Mouse (Mus musculus): ENCODE measurements around the gene Rps6ka2. TPM values are rescaled to one million over a fixed set of nuclear protein-coding genes. Genes with fewer than 3 reads are reported as not detected.
"Not testable (repeated sequence)": the region's sequence is repeated elsewhere in the genome, so short reads cannot be mapped to it uniquely, and the experiment has no call there.

Rps6ka2 gene
- polyA plus RNA-seq, 1 experiment from 2014 or later = 24.2 TPM

DNA sequence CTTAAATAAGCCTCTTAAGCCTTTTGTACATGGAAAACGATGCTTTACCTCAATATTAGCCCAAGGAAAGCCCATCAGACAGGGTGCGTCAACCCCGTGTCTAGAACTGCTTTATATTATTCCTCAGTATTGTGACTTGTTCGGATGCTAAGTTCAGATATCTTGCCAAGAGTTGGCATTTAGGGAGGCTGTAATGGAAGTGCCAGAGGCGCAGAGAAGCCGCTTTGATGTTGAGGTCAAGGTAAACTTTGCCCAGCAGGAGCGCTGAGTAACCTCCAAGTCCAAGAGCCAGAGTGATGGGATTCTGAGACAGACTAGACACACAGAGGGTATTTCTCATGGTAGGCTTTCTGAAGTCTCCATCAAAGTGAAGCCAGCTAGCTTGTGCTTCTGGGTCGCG is 109.3 kb downstream of the Rps6ka2 start:
- Histone ChIP-seq H3K27me3 (ENCODE audit: control insufficient read depth, insufficient read depth, low read length) (no peaks in the 10 kb centered on the region), H3K4me1 (ENCODE audit: control insufficient read depth, insufficient read depth, low read length) (peaks cover 20% of the 10 kb centered on the region), H3K9ac (ENCODE audit: low read length) (no peak overlapping the region), H3K4me3 (ENCODE audit: low read length) (no peak overlapping the region), H3K4me2 (ENCODE audit: low read depth, low read length) (no peak overlapping the region), H3K27ac (ENCODE audit: low read length) (no peak overlapping the region), H3K9me3 (replicated peaks; ENCODE audit: control insufficient read depth, low read length) (no peaks in the 10 kb centered on the region), H3K36me3 (ENCODE audit: control insufficient read depth, insufficient read depth) (peaks cover 19% of the 10 kb centered on the region; the same call in 1 of the 2 replicates)
- no peak for ATAC-seq (replicated peaks; ENCODE audit: extremely low read depth, insufficient read depth, low FRiP score)
- 92% methylated on average over 9 of the region's 9 CpGs for WGBS

DNA sequence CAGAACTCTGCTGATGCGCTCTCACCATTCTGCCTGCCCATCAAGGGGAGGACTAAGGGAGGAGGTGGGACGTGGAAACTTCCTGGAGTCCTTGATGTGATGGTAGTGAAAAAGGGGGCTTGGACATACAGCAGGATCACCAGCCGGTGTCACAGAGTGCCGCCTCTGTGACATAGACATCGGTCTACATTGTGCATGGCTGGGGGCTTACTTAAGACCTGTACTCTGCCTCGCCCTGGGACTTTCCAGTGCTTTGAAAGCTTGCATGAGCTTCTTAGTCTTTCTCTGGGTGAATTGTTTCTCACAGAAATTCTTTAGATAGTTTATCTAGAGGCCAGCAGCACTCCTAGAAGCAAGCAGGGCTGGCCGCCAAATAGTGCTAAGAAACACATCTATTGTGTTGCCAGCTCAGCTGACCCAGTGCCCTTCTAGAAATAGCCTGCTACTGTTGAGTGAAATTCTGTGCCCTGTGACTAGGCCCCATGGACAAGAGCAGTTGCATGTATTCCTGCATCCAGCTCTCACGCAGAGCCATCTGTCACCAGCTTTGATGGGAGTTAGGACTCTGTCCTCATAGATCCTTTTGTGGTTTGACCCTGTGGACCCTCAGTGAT is 114.5 kb downstream of the Rps6ka2 start:
- peaks cover 4% of the 10 kb centered on the region; the same call in 1 of the 2 replicates for H3K36me3 ChIP-seq (ENCODE audit: control insufficient read depth, insufficient read depth)
- peaks cover 45% of the 10 kb centered on the region for H3K4me1 ChIP-seq (ENCODE audit: control insufficient read depth, insufficient read depth, low read length)
- H3K9ac ChIP-seq (ENCODE audit: low read length) = peak overlapping the region; percentile 44
- no peaks in the 10 kb centered on the region for H3K27me3 ChIP-seq (ENCODE audit: control insufficient read depth, insufficient read depth, low read length)
- no peak overlapping the region for H3K4me3 ChIP-seq (ENCODE audit: low read length)
- no peaks in the 10 kb centered on the region for H3K9me3 ChIP-seq (replicated peaks; ENCODE audit: control insufficient read depth, low read length)
- H3K27ac ChIP-seq (ENCODE audit: low read length) = peak overlapping the region; percentile 98
- WGBS = 16% methylated on average over 8 of the region's 8 CpGs
- peak; percentile 90 for ATAC-seq (replicated peaks; ENCODE audit: extremely low read depth, insufficient read depth, low FRiP score)
- H3K4me2 ChIP-seq (ENCODE audit: low read depth, low read length) = peak overlapping the region; percentile 28; the same call in 1 of the 2 replicates

DNA sequence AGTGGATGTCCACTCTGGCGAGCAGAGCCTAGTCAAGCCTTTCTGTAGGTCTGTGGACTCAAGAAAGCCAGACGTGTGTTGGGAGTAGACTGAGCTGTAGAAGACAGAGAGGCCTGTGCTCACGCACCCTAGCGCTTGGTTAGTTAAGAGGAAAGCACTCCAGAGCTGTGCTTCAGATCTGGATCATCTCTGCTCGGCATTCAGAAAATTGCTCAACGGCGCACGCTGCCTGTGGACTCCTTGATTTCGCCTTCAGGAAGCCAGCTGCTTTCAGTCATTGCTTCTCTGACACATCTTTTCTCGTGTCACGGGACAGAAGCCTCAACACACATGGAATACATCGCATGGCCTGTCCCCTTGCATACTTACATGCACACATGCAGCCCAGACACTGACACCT is 115.4 kb downstream of the Rps6ka2 start:
- Histone ChIP-seq H3K9me3 (replicated peaks; ENCODE audit: control insufficient read depth, low read length) (no peaks in the 10 kb centered on the region), H3K36me3 (ENCODE audit: control insufficient read depth, insufficient read depth) (peaks cover 3% of the 10 kb centered on the region; the same call in 1 of the 2 replicates), H3K27ac (ENCODE audit: low read length) (peak overlapping the region; percentile 98), H3K9ac (ENCODE audit: low read length) (no peak overlapping the region), H3K27me3 (ENCODE audit: control insufficient read depth, insufficient read depth, low read length) (no peaks in the 10 kb centered on the region), H3K4me1 (ENCODE audit: control insufficient read depth, insufficient read depth, low read length) (peaks cover 45% of the 10 kb centered on the region), H3K4me2 (ENCODE audit: low read depth, low read length) (no peak overlapping the region), H3K4me3 (ENCODE audit: low read length) (no peak overlapping the region)
- 52% methylated on average over 12 of the region's 12 CpGs for WGBS
- no peak for ATAC-seq (replicated peaks; ENCODE audit: extremely low read depth, insufficient read depth, low FRiP score)

DNA sequence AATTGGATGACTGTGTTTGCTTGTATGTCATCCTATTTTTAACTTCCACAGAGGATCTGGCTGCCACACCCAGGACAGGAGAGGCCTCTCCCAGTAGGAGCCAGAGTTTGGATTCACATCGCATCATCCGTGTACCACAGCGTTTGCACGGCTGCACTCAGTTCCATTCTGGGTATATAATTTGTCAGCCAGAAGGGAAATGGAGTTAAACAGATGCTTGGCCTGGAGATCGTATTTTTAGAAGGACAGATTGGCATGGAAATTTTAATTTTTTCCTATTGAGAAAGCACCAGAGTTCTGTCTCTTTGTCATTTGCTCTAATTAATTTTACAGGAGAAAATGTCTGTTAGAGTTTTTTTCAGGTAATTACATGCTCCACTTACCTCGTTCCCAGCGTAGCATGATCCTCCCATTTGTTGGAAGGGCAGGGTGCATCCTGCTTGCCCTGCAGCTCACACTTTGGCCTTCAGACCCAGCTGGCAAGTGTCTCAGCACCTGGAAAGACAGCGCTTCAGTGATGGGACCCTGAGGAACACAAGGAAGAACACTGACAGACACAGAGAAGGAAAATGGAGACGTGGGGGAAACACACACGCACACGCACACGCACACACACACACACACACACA is 116.6 kb downstream of the Rps6ka2 start:
- Histone ChIP-seq H3K4me1 (ENCODE audit: control insufficient read depth, insufficient read depth, low read length) (peaks cover 45% of the 10 kb centered on the region), H3K4me3 (ENCODE audit: low read length) (no peak overlapping the region), H3K4me2 (ENCODE audit: low read depth, low read length) (no peak overlapping the region), H3K27ac (ENCODE audit: low read length) (peak overlapping the region; percentile 38), H3K27me3 (ENCODE audit: control insufficient read depth, insufficient read depth, low read length) (no peaks in the 10 kb centered on the region), H3K9ac (ENCODE audit: low read length) (no peak overlapping the region), H3K36me3 (ENCODE audit: control insufficient read depth, insufficient read depth) (peaks cover 3% of the 10 kb centered on the region; the same call in 1 of the 2 replicates), H3K9me3 (replicated peaks; ENCODE audit: control insufficient read depth, low read length) (no peaks in the 10 kb centered on the region)
- no peak for ATAC-seq (replicated peaks; ENCODE audit: extremely low read depth, insufficient read depth, low FRiP score)
- 71% methylated on average over 12 of the region's 12 CpGs for WGBS

DNA sequence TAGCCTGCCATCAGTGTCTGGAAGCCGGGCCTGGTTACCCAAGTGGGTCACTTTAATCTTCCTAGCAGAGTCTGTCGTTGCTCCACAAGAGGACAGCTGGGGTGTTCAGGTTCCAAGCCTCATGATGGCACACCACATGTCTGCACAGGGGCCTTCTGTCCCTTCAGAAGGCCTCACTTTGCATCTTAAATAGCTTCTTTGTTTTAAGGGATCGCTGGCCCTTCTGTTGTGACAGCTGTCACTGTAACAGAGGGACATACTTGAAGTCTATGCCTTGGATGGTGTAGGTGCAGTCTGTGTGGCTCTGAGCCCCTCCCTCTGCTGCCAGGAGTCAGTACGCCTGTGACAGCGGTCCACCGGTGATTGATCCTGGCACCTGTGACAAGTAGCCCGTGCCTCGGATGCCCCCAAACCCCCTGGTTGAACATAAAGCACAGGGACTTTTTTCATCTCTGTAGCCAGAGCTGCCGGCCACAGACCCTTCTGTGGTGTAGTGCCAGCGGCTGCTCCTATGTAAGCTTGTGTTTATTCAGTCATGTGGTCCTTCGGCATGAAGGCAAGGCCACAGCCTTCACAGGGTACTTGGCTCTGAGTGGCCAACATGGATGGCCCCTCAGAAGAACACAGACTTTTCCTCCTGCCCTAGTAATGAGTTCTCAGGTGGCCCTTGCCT is 122.2 kb downstream of the Rps6ka2 start:
- no peak overlapping the region for H3K9ac ChIP-seq (ENCODE audit: low read length)
- H3K9me3 ChIP-seq (replicated peaks; ENCODE audit: control insufficient read depth, low read length) = no peaks in the 10 kb centered on the region
- no peak for ATAC-seq (replicated peaks; ENCODE audit: extremely low read depth, insufficient read depth, low FRiP score)
- no peak overlapping the region for H3K4me2 ChIP-seq (ENCODE audit: low read depth, low read length)
- WGBS = 76% methylated on average over 11 of the region's 11 CpGs
- H3K36me3 ChIP-seq (ENCODE audit: control insufficient read depth, insufficient read depth) = peaks cover 14% of the 10 kb centered on the region
- peaks cover 10% of the 10 kb centered on the region for H3K4me1 ChIP-seq (ENCODE audit: control insufficient read depth, insufficient read depth, low read length)
- H3K4me3 ChIP-seq (ENCODE audit: low read length) = no peak overlapping the region
- H3K27ac ChIP-seq (ENCODE audit: low read length) = no peak overlapping the region
- no peaks in the 10 kb centered on the region for H3K27me3 ChIP-seq (ENCODE audit: control insufficient read depth, insufficient read depth, low read length)

DNA sequence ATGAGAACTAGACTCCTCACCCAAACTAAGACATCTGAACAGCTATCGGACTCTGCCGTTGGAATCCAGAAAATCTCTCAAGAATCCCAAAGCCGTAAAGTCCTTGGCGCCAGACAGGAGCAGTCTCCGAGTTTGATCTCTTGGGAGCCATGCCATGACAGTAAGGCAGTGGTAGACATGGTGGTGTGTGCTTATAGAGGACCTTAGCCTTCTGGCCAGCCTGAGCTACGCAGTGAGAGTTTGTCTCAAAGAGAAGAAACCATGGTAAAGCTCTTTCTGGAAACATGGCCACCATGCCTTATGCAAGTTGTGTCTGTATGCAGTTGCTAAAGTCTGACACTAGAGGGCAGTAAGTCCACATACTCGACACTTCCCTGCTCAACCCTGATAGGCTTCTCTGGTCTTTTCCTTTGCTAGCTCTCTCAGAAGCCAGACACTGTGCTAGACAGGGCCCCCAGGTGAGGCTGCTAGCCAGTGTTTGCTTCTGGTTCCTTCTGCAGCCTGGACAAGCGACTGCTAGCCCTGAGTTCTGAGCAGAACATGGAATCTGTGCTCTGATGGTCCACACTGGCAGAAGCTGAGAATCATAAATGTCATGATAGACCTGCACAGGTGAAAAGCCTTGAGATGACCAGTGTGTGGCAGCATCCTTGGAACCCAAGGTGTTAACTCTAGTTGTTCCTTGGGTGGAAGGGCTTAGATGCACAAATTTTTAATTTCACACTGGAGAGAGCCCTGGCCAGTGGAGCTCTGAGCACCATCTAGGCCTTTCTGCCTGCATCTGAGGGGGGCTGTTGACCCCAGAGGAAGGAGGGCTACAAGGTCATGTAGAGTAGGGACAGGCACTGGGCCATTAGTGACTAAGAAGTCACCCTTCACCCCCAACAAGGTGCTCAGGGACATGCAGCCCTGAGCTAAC is 136.6 kb downstream of the Rps6ka2 start:
- H3K4me3 ChIP-seq (ENCODE audit: low read length); H3K27ac ChIP-seq (ENCODE audit: low read length); H3K9me3 ChIP-seq (replicated peaks; ENCODE audit: control insufficient read depth, low read length); H3K27me3 ChIP-seq (ENCODE audit: control insufficient read depth, insufficient read depth, low read length); H3K4me1 ChIP-seq (ENCODE audit: control insufficient read depth, insufficient read depth, low read length); H3K9ac ChIP-seq (ENCODE audit: low read length); H3K36me3 ChIP-seq (ENCODE audit: control insufficient read depth, insufficient read depth); H3K4me2 ChIP-seq (ENCODE audit: low read depth, low read length): not testable (repeated sequence)
- peak; percentile 68; the same call in 1 of the 2 replicates for ATAC-seq (replicated peaks; ENCODE audit: extremely low read depth, insufficient read depth, low FRiP score)
- 49% methylated on average over 8 of the region's 8 CpGs for WGBS

DNA sequence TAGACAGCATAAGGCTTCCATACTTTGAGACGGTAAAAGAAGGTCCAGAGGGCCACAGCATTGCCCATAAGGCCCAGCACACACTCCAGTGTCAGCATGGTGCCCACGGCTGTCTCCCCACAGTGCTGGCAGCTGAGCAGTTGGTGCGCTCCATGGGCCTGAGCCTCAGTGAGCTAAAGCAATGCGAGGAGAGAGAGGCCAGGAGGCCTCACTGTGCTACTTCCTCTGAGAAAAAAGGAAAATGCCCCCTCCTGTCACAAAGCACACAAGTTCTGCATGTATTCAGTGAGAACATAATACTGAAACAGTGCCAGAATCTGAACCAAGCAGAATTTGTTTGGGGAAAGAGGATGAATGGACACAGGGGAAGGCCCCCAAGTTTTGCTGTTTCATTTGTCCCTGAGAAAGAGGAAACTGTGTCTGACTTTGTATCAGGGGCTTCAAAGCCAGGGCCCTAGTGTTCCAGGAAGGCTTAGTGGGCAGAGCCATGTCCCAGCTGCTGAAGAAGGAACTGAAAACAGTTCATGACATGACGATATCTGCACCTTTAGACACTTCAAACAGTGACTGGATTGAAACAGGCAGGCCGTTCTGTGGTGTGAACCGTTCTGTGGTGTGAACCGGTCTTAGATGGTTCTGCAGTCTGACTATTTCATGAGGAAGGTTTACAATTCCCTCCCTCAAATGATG is 145.9 kb downstream of the Rps6ka2 start:
- not testable (repeated sequence) for H3K9ac ChIP-seq (ENCODE audit: low read length); H3K4me2 ChIP-seq (ENCODE audit: low read depth, low read length); H3K36me3 ChIP-seq (ENCODE audit: control insufficient read depth, insufficient read depth); H3K9me3 ChIP-seq (replicated peaks; ENCODE audit: control insufficient read depth, low read length); ATAC-seq (replicated peaks; ENCODE audit: extremely low read depth, insufficient read depth, low FRiP score); H3K27ac ChIP-seq (ENCODE audit: low read length); H3K27me3 ChIP-seq (ENCODE audit: control insufficient read depth, insufficient read depth, low read length); H3K4me3 ChIP-seq (ENCODE audit: low read length); H3K4me1 ChIP-seq (ENCODE audit: control insufficient read depth, insufficient read depth, low read length)
- 71% methylated on average over 6 of the region's 8 CpGs for WGBS

DNA sequence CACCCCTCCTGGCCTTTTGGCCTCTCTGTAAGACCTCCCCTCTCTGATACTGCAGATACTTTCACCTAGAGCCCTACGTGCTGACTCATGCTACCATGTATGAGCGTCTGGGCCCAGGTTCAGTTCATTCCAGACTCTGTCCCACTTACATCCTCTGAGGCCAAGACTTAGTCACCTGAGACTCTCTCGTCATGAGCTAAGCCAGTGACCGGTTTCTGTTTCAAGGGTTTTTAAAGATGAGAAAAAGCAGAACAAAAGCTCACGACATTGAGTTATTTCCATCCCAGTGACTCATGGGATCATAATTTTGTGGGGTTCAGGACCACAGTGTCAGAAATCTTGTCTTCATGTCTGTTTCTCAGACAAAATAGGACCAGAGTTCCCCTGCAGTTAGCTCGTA is 149.9 kb downstream of the Rps6ka2 start:
- not testable (repeated sequence) for ATAC-seq (replicated peaks; ENCODE audit: extremely low read depth, insufficient read depth, low FRiP score); H3K4me1 ChIP-seq (ENCODE audit: control insufficient read depth, insufficient read depth, low read length)
- WGBS = 67% methylated on average over 6 of the region's 6 CpGs

More for the DNA sequence above, 149.9 kb downstream of the Rps6ka2 start:
- not testable (repeated sequence) for H3K4me3 ChIP-seq (ENCODE audit: low read length); H3K27me3 ChIP-seq (ENCODE audit: control insufficient read depth, insufficient read depth, low read length); H3K36me3 ChIP-seq (ENCODE audit: control insufficient read depth, insufficient read depth); H3K9me3 ChIP-seq (replicated peaks; ENCODE audit: control insufficient read depth, low read length); H3K27ac ChIP-seq (ENCODE audit: low read length); H3K9ac ChIP-seq (ENCODE audit: low read length); H3K4me2 ChIP-seq (ENCODE audit: low read depth, low read length)
